Mouse (Mus musculus) cortical plate, adult 2 months (tissue): ENCODE results near the gene Ctsw.

Experiments used
- CTCF ChIP-seq: fragments of 200-500 bp; IDR thresholded peaks from 2 replicates; pipeline ENCODE4 v1.5.1; 2011; ENCODE audit warnings: mild to moderate bottlenecking, control low read depth, low read length; ENCODE audit not compliant: insufficient read depth; ENCODE audit errors: extremely low read depth
- POLR2A ChIP-seq: fragments of 200-500 bp; IDR thresholded peaks from 2 replicates; pipeline ENCODE4 v1.6.1; 2011; ENCODE audit warnings: mild to moderate bottlenecking, low read length, control low read depth; ENCODE audit not compliant: insufficient read depth; ENCODE audit errors: extremely low read depth

DNA sequence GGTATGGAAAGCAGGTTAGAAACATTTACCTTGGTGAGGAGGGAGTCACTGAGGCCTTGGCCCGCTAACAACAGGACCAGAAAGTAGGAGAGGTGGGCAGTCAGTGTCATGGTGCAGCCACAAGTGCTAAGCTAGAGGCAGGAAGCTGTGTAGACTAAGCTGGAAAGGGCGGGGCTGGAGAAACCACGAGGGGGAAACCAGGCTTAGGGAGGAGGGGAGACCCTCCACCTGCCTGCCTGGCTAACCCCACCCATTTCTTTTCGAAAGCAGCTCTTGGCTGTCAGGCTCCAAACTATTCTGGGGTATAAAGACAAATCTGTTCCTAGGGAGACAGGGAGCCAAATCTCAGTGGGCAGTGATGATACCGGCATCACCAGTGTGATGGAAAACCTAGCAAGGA lies at the start of gene Ctsw:
- TF ChIP-seq CTCF: no peak
- TF ChIP-seq POLR2A: no peak
